Mouse (Mus musculus): Measurements from ENCODE around the gene Paip2b.
"Not testable (repeated sequence)": the region's sequence is repeated elsewhere in the genome, so short reads cannot be mapped to it uniquely, and the experiment has no call there.

Gene Paip2b

GRCm38 (mm10) chr6:83831606-83832123, at the start of gene Paip2b:
Gene Paip2b, minus strand, starts transcription at chr6:83831741.
- peak; percentile 96 for DNase-seq (ENCODE audit: low spot score)

DNA sequence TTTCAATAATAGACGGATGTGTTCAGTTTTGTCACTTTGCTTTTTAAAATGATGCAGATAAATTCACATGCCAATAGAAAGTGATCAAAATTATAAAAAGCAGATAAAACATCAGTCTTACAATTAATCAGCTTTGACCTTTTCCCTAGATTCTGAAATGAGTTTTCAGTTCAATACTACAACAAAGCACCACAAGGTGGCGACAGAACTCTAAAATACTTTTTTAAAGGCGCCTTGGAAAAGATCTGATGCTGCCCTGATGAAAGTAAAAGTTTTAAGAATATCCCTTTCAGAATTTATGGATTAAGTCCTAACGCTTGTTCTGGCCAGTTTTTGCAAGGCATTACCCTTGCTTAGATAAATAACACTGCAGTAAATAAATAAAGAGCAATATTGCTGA, 48.3 kb upstream of the Paip2b start:
- no peak for DNase-seq (ENCODE audit: low spot score)

- DNase-seq (ENCODE audit: low spot score) = peak; percentile 35
Observed at GRCm38 (mm10) chr6:83867598-83868585, 36.4 kb upstream of the Paip2b start.

- DNase-seq (ENCODE audit: low spot score) = peak; percentile 94
Observed at GRCm38 (mm10) chr6:83866954-83867597, 35.5 kb upstream of the Paip2b start, which contains the start of gene Zfp638. Gene Zfp638, plus strand, starts transcription at chr6:83867109.

GRCm38 (mm10) chr6:83866423-83866822, 34.9 kb upstream of the Paip2b start:
- DNase-seq (ENCODE audit: low spot score) = no peak

DNA sequence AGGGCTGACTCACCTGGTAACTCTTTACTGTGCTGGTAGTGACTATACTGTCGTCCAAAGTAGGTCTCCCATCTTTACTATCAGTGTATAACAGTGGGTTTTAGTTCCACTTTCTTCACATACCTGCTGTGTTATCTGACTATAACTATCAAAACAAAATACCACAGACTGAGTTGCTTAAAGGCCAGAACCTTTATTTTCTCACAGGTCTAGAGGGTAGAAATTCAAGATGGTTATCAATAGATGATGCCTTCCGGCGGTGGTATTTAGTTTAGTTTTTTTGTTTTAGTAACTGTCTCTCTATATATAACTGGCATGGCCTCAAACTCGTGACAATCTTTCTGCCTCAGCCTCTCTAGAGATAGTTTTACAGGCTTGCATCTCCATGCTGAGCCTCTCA, 32.0 kb upstream of the Paip2b start:
- no peak for DNase-seq (ENCODE audit: low spot score)

DNA sequence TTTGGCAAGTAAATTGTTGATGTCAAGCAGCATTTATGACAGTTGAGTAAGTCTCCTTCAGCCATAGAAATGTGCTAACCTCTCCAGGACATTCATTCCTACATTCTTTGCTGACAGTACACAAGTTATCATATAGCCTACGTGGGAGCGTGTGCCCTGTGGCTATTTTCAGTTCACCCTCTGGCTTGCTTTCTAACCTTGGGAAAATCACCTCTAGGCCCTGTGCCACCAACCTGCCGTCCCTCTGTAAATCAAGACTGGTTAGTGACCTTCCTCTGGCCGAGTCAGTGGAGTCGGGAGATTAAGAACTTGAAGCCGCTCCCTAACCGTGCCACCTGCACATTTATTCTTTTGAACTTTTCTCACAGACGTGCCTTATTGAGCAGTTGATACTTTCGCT, 28.5 kb upstream of the Paip2b start:
- DNase-seq (ENCODE audit: low spot score) = no peak

- DNase-seq (ENCODE audit: low spot score) = no peak
Observed at GRCm38 (mm10) chr6:83857476-83857875, 25.9 kb upstream of the Paip2b start.

GRCm38 (mm10) chr6:83849446-83849845, 17.9 kb upstream of the Paip2b start:
- no peak for DNase-seq (ENCODE audit: low spot score)

GRCm38 (mm10) chr6:83846141-83846540, 14.6 kb upstream of the Paip2b start:
- DNase-seq (ENCODE audit: low spot score) = no peak

- DNase-seq (ENCODE audit: low spot score) = no peak
Observed at GRCm38 (mm10) chr6:83844913-83845312, 13.4 kb upstream of the Paip2b start.

DNA sequence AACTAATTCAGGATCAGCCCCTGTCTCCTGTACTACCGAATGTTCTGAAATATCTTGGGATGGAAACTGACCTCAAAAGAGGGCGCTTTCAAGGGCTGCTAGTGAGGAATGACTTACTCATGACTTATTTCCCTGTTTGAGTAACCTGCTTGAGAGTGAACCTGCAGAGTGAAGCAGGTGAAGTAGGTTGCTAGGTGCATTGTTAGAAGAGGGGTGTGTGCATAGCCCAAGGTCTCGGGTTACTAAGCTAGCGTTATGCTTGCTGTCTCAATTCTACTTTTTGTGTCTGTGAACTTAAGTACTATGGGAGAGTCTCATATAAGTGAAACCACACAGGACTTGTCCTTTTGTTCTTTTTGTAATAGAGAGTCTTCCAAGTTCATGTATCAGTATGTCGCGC, 8.5 kb upstream of the Paip2b start:
- DNase-seq (ENCODE audit: low spot score) = no peak

DNA sequence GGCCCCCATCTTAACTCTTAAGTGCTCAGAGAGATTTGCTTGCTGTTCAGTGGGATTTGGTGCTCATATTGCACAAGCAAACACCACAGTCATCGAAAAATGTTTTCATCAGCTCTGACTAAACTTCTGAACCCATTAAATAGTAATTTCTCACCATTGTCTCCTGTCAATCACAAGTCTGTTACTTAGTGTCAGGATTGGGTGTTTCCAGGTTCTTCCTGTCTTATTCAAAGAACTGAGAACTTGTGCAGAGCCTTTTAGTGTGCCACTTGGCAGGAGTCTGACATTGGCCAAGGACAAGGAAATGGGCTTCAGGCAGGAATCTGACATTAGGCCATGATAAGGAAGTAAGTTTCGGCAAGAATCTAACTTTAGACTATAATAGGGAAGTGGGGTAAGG, 6.5 kb upstream of the Paip2b start:
- no peak for DNase-seq (ENCODE audit: low spot score)

DNA sequence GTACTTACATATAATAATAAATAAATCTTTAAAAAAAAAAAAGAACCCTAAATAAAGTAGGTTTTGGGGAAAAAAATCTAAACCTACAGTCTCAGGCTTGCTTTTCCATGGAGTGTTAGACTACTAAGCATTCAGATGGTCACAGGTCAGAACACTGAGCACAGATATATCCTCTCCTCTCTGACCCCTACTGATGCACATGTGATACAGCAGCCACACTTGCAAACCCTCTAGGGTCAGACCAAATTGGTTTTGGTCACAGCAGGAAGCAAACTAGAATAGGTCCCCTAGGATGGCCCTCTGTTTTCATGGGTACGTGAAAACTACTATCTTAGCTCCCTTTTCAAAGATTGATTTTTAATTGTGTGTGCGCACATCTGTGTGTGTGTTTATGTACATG, 5.3 kb upstream of the Paip2b start:
- no peak for DNase-seq (ENCODE audit: low spot score)

DNA sequence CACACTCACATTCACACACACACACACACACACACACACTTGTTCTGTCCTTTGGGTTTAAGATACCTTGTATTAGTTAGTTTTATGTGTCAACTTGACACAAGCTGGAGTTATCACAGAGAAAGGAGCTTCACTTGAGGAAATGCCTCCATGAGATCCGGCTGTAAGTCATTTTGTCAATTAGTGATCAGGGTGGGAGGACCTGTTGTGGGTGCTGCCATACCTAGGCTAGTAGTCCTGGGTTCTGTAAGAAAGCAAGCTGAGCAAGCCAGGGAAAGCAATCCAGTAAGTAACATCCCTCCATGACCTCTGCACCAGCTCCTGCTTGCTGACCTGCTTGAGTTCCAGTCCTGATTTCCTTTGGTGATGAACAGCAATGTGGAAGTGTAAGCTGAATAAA, 852 bp upstream of the Paip2b start:
- DNase-seq (ENCODE audit: low spot score) = not testable (repeated sequence)

GRCm38 (mm10) chr6:83830941-83831605, 468 bp downstream of the Paip2b start:
- no peak for DNase-seq (ENCODE audit: low spot score)

GRCm38 (mm10) chr6:83821856-83822255, 9.7 kb downstream of the Paip2b start:
- no peak for DNase-seq (ENCODE audit: low spot score)

GRCm38 (mm10) chr6:83820727-83821515, 10.6 kb downstream of the Paip2b start:
- no peak for DNase-seq (ENCODE audit: low spot score)

DNA sequence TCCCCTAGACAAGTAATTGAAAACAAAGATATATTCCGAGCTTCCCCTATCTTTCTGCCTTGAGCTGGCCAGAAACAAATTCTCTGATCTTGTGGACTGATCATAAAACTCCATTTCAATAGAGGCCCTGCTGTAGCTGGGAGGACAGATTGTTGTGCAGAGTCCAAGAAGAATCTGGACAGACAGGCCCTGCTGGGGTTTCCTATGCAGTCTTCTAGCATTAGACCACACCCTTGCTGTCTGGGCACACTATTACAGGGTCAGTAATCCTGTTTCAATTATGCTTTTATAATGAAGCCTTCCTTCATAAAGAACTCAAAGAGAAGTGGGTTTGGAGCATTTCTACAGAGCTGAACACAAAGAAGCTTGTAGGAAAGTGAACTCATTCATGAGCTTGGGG, 12.5 kb downstream of the Paip2b start:
- DNase-seq (ENCODE audit: low spot score) = no peak

- DNase-seq (ENCODE audit: low spot score) = no peak
Observed at GRCm38 (mm10) chr6:83815801-83816200, 15.7 kb downstream of the Paip2b start.

GRCm38 (mm10) chr6:83802846-83803245, 28.7 kb downstream of the Paip2b start:
- DNase-seq (ENCODE audit: low spot score) = no peak

DNA sequence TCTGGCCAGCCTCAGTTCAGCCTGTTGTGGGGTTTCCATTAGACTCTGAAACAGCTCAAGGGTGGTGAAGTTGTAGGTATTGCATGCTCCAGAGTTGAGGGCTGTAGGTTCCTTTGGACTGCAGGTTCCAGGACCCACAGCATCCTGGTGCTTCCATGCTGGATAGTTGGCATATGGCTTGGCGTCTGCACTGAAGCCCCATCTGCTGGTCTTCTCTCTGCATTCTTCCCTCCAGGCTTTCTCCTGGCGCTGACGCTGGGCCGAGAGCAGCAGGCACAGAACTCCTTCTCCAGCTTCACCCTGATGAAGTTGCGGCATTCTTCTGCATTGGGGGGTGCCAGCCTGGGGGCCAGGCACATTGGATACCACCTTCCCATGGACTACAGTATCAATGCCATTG, 29.5 kb downstream of the Paip2b start:
- DNase-seq (ENCODE audit: low spot score) = no peak

All from ovary, postnatal 36 days (tissue).